Mouse (Mus musculus) stomach, embryonic 14.5 days (tissue): ENCODE data around the gene Foxo1. TPM values are rescaled to one million over a fixed set of nuclear protein-coding genes. Genes with fewer than 3 reads are reported as not detected.

Experiments used
- ATAC-seq: fragments of 200-750 bp; cut with Nextera tagmentation; 2 replicates; pipeline ENCODE4 v1.8.0; 2017; ENCODE audit warnings: low read depth, moderate TSS enrichment; ENCODE audit not compliant: insufficient number of reproducible peaks, insufficient read depth, low FRiP score
- H3K27ac ChIP-seq: fragments of 300-500 bp; sonication (generic); 2 replicates; pipeline ENCODE4 v1.5.1; 2014; ENCODE audit warnings: mild to moderate bottlenecking, low read length, moderate library complexity, mixed read lengths
- H3K27me3 ChIP-seq: fragments of 300-500 bp; sonication (generic); 2 replicates; pipeline ENCODE4 v1.6.1; 2014; ENCODE audit warnings: low read length, control low read depth, mixed read lengths; ENCODE audit not compliant: control insufficient read depth, insufficient read depth
- H3K36me3 ChIP-seq: fragments of 300-500 bp; sonication (generic); 2 replicates; pipeline ENCODE4 v1.6.1; 2014; ENCODE audit warnings: mild to moderate bottlenecking, control low read depth, low read length, moderate library complexity, mixed read lengths; ENCODE audit not compliant: control insufficient read depth, insufficient read depth
- H3K4me1 ChIP-seq: fragments of 300-500 bp; sonication (generic); 2 replicates; pipeline ENCODE4 v1.6.1; 2014; ENCODE audit warnings: low read length, control low read depth, mixed read lengths; ENCODE audit not compliant: control insufficient read depth, insufficient read depth
- H3K4me2 ChIP-seq: fragments of 300-500 bp; sonication (generic); replicated peaks from 2 replicates; pipeline ENCODE4 v1.6.1; 2014; ENCODE audit warnings: low read depth, low read length, control low read depth
- H3K4me3 ChIP-seq: fragments of 300-500 bp; sonication (generic); 2 replicates; pipeline ENCODE4 v1.5.1; 2014; ENCODE audit warnings: low read depth, low read length, control low read depth
- H3K9ac ChIP-seq: fragments of 300-500 bp; sonication (generic); replicated peaks from 2 replicates; pipeline ENCODE4 v1.6.1; 2014; ENCODE audit warnings: low read depth, mild to moderate bottlenecking, control low read depth, low read length, moderate library complexity, mixed read lengths
- H3K9me3 ChIP-seq: fragments of 300-500 bp; sonication (generic); 2 replicates; pipeline ENCODE4 v1.6.1; 2016; ENCODE audit warnings: low read depth, low read length, control low read depth; ENCODE audit not compliant: control insufficient read depth
- WGBS: fragments of 180-500 bp; shearing (Covaris S2); extraction: QIAGEN DNeasy Blood & Tissue Kit; methylation state at CpG from one replicate; pipeline ENCODE4 v1.1.7; 2014; 5-methylcytosine and 5-hydroxymethylcytosine counted together
- polyA plus RNA-seq: library from polyadenylated mRNA; unstranded; fragments of >200 nt; fragmentation: Nextera tagmentation; extraction: Ambion mirVana; gene quantifications from 2 replicates; pipeline ENCODE4 v1.2.1, GENCODE M21; 2014

Gene Foxo1
- polyA plus RNA-seq, 1 experiment from 2014 or later, result 8.6 TPM

GRCm38 (mm10) chr3:52243271-52244021, 24.7 kb upstream of the Foxo1 start:
- Histone ChIP-seq H3K9me3 (no peaks in the 10 kb centered on the region), H3K4me1 (no peaks in the 10 kb centered on the region), H3K4me2 (no peak overlapping the region), H3K36me3 (no peaks in the 10 kb centered on the region), H3K27me3 (no peaks in the 10 kb centered on the region), H3K27ac (no peak overlapping the region), H3K9ac (no peak overlapping the region), H3K4me3 (no peak overlapping the region)
- WGBS, result 48% methylated on average over 12 of the region's 12 CpGs
- ATAC-seq, result no peak

- H3K36me3 ChIP-seq, result no peaks in the 10 kb centered on the region
- no peaks in the 10 kb centered on the region for H3K4me1 ChIP-seq
- no peak overlapping the region for H3K4me3 ChIP-seq
- H3K9ac ChIP-seq, result no peak overlapping the region
- no peaks in the 10 kb centered on the region for H3K9me3 ChIP-seq
- H3K27ac ChIP-seq, result no peak overlapping the region
- WGBS, result 82% methylated on average over 12 of the region's 12 CpGs
- H3K4me2 ChIP-seq, result no peak overlapping the region
- H3K27me3 ChIP-seq, result no peaks in the 10 kb centered on the region
- ATAC-seq, result no peak
Observed at GRCm38 (mm10) chr3:52245996-52246830, 21.9 kb upstream of the Foxo1 start.

GRCm38 (mm10) chr3:52251184-52251583, 17.0 kb upstream of the Foxo1 start:
- H3K4me1 ChIP-seq, result no peaks in the 10 kb centered on the region
- no peaks in the 10 kb centered on the region for H3K27me3 ChIP-seq
- 46% methylated on average over 1 of the region's 1 CpGs for WGBS

GRCm38 (mm10) chr3:52253656-52254461, 14.3 kb upstream of the Foxo1 start:
- Histone ChIP-seq H3K27me3 (no peaks in the 10 kb centered on the region), H3K9ac (no peak overlapping the region), H3K27ac (no peak overlapping the region), H3K9me3 (no peaks in the 10 kb centered on the region), H3K4me3 (no peak overlapping the region), H3K4me2 (no peak overlapping the region), H3K4me1 (0 out of 2 replicates have a peak, but pooled peaks cover 3% of the 10 kb centered on the region), H3K36me3 (no peaks in the 10 kb centered on the region)
- 28% methylated on average over 14 of the region's 14 CpGs for whole genome bisulfite sequencing
- 0 out of 2 replicates have a peak, but pooled peaks have one; percentile 53 for ATAC-seq

More at GRCm38 (mm10) chr3:52251184-52251583, 17.0 kb upstream of the Foxo1 start:
- Histone ChIP-seq H3K4me3 (no peak overlapping the region), H3K4me2 (no peak overlapping the region), H3K9me3 (no peaks in the 10 kb centered on the region), H3K27ac (no peak overlapping the region), H3K9ac (no peak overlapping the region), H3K36me3 (no peaks in the 10 kb centered on the region)
- ATAC-seq, result no peak

- H3K9ac ChIP-seq, result no peak overlapping the region
- ATAC-seq, result no peak
- WGBS, result 9% methylated on average over 2 of the region's 2 CpGs
- no peaks in the 10 kb centered on the region for H3K9me3 ChIP-seq
- H3K27me3 ChIP-seq, result no peaks in the 10 kb centered on the region
- no peak overlapping the region for H3K4me2 ChIP-seq
- 0 out of 2 replicates have a peak, but pooled peaks cover 3% of the 10 kb centered on the region for H3K4me1 ChIP-seq
- H3K4me3 ChIP-seq, result no peak overlapping the region
- H3K27ac ChIP-seq, result no peak overlapping the region
- no peaks in the 10 kb centered on the region for H3K36me3 ChIP-seq
Observed at GRCm38 (mm10) chr3:52254496-52254895, 13.6 kb upstream of the Foxo1 start.

GRCm38 (mm10) chr3:52257782-52258441, 10.2 kb upstream of the Foxo1 start:
- no peaks in the 10 kb centered on the region for H3K27me3 ChIP-seq
- 0 out of 2 replicates have a peak, but pooled peaks cover 3% of the 10 kb centered on the region for H3K4me1 ChIP-seq
- no peaks in the 10 kb centered on the region for H3K36me3 ChIP-seq
- H3K9ac ChIP-seq, result no peak overlapping the region
- no peaks in the 10 kb centered on the region for H3K9me3 ChIP-seq
- 11% methylated on average over 18 of the region's 18 CpGs for WGBS
- H3K4me3 ChIP-seq, result peak overlapping the region; percentile 23
- H3K27ac ChIP-seq, result no peak overlapping the region
- peak; percentile 74; the same call in 1 of the 2 replicates for ATAC-seq
- peak overlapping the region; percentile 51 for H3K4me2 ChIP-seq

- Histone ChIP-seq H3K4me3 (no peak overlapping the region), H3K9ac (no peak overlapping the region), H3K4me1 (0 out of 2 replicates have a peak, but pooled peaks cover 3% of the 10 kb centered on the region), H3K27ac (no peak overlapping the region), H3K36me3 (no peaks in the 10 kb centered on the region), H3K9me3 (no peaks in the 10 kb centered on the region), H3K4me2 (no peak overlapping the region), H3K27me3 (no peaks in the 10 kb centered on the region)
- WGBS, result 39% methylated on average over 3 of the region's 3 CpGs
- ATAC-seq, result no peak
Observed at GRCm38 (mm10) chr3:52258532-52258931, 9.6 kb upstream of the Foxo1 start.
